Mouse (Mus musculus) hematopoietic stem cell, adult 5-6 weeks (primary cell): ENCODE measurements around the gene Srf. TPM values are rescaled to one million over a fixed set of nuclear protein-coding genes. Genes with fewer than 3 reads are reported as not detected.

Source experiments
- ATAC-seq, 2 experiments: fragments of 125-278 bp in 1 of 2; replicated peaks in 1 of 2; 2 replicates each; pipeline ENCODE4 v1.8.0; 2016 to 2017; ENCODE audit warnings: inconsistent platforms in 2 of 2, mild to moderate bottlenecking in 2 of 2, moderate number of reproducible peaks in 2 of 2, low read depth in 1 of 2, moderate TSS enrichment in 1 of 2; ENCODE audit not compliant: low FRiP score in 2 of 2, poor library complexity in 2 of 2, severe bottlenecking in 2 of 2, insufficient read depth in 1 of 2, low TSS enrichment in 1 of 2
- total RNA-seq: library from RNA; stranded (forward); fragments of 172-1452, 232-1000 nt; gene quantifications from 2 replicates; pipeline ENCODE4 v1.2.3, GENCODE M21; 2017

Gene Srf
- total RNA-seq: 28.3 and 30.8 TPM in 2 replicates

GRCm38 (mm10) chr17:46555673-46556583, at the start of gene Srf:
Srf (minus strand) TSS chr17:46556175.
- peak; percentile 94 to 95 for ATAC-seq

- no peak for ATAC-seq
Measured at GRCm38 (mm10) chr17:46605126-46605525, 49.2 kb upstream of the Srf start.

- no peak for ATAC-seq
Measured at GRCm38 (mm10) chr17:46603229-46603628, 47.3 kb upstream of the Srf start.

- ATAC-seq: peak; percentile 70 to 91
Measured at GRCm38 (mm10) chr17:46602212-46602611, 46.2 kb upstream of the Srf start.

GRCm38 (mm10) chr17:46600569-46600968, 44.6 kb upstream of the Srf start:
- ATAC-seq: no peak

- no peak for ATAC-seq
Measured at GRCm38 (mm10) chr17:46598963-46599362, 43.0 kb upstream of the Srf start.

GRCm38 (mm10) chr17:46597956-46598355, 42.0 kb upstream of the Srf start:
- no peak for ATAC-seq

- no peak for ATAC-seq
Measured at GRCm38 (mm10) chr17:46595336-46595735, 39.4 kb upstream of the Srf start.

- no peak for ATAC-seq
Measured at GRCm38 (mm10) chr17:46594606-46595005, 38.6 kb upstream of the Srf start.

GRCm38 (mm10) chr17:46593124-46593523, 37.1 kb upstream of the Srf start:
- ATAC-seq: no peak

- ATAC-seq: no peak
Measured at GRCm38 (mm10) chr17:46591406-46591805, 35.4 kb upstream of the Srf start.

- no peak for ATAC-seq
Measured at GRCm38 (mm10) chr17:46590439-46590838, 34.5 kb upstream of the Srf start.

- no peak for ATAC-seq
Measured at GRCm38 (mm10) chr17:46589635-46590314, 33.8 kb upstream of the Srf start.

- ATAC-seq: no peak
Measured at GRCm38 (mm10) chr17:46588913-46589312, 32.9 kb upstream of the Srf start.

- ATAC-seq: peak in 1 of 2 experiments; percentile 22; a peak in 1 of 4 replicates
Measured at GRCm38 (mm10) chr17:46588173-46588572, 32.2 kb upstream of the Srf start.

- ATAC-seq: no peak
Measured at GRCm38 (mm10) chr17:46586327-46586726, 30.4 kb upstream of the Srf start.

- no peak for ATAC-seq
Measured at GRCm38 (mm10) chr17:46578650-46579049, 22.7 kb upstream of the Srf start.

- no peak for ATAC-seq
Measured at GRCm38 (mm10) chr17:46576070-46576469, 20.1 kb upstream of the Srf start.
